Mouse (Mus musculus) cerebellum, postnatal 25 days (tissue): ENCODE measurements around the gene Grin3a.
A peak's percentile ranks its signal among the peaks of the same experiment; 100 is the strongest.
"Not testable (repeated sequence)": the region's sequence is repeated elsewhere in the genome, so short reads cannot be mapped to it uniquely, and the experiment has no call there.

ENCODE experiments used
- DNase-seq, 2 experiments: peaks; one replicate each; pipeline ENCODE4 v3.0.0; 2021; ENCODE audit warnings: mixed read lengths in 2 of 2

The Grin3a gene

GRCm38 (mm10) chr4:49680171-49680875 is 165.2 kb downstream of the Grin3a start:
- no peak for DNase-seq

- no peak for DNase-seq
These were observed 168.8 kb downstream of the Grin3a start for GRCm38 (mm10) chr4:49676790-49677189.

- no peak for DNase-seq
These were observed 169.5 kb downstream of the Grin3a start for GRCm38 (mm10) chr4:49676071-49676470.

- no peak for DNase-seq
These were observed 180.7 kb downstream of the Grin3a start for GRCm38 (mm10) chr4:49664850-49665249.

GRCm38 (mm10) chr4:49662231-49662630 is 183.3 kb downstream of the Grin3a start:
- no peak for DNase-seq

GRCm38 (mm10) chr4:49661664-49662063 is 183.9 kb downstream of the Grin3a start:
- no peak for DNase-seq

- DNase-seq = no peak
These were observed 186.1 kb downstream of the Grin3a start for GRCm38 (mm10) chr4:49659421-49659820.

GRCm38 (mm10) chr4:49639913-49640312 is 205.6 kb downstream of the Grin3a start:
- no peak for DNase-seq

GRCm38 (mm10) chr4:49637821-49638220 is 207.7 kb downstream of the Grin3a start:
- peak in 1 of 2 experiments; percentile 51 for DNase-seq

GRCm38 (mm10) chr4:49632139-49632481 is 213.4 kb downstream of the Grin3a start:
- no peak for DNase-seq

- peak; percentile 95 to 97 for DNase-seq
These were observed 214.0 kb downstream of the Grin3a start, which contains the start of gene Rnf20 for GRCm38 (mm10) chr4:49631319-49632138. Rnf20 (plus strand) TSS chr4:49632006.

GRCm38 (mm10) chr4:49628941-49629340 is 216.6 kb downstream of the Grin3a start:
- DNase-seq = no peak

GRCm38 (mm10) chr4:49626973-49627372 is 218.6 kb downstream of the Grin3a start:
- DNase-seq = peak; percentile 74 to 84

GRCm38 (mm10) chr4:49624969-49625368 is 220.6 kb downstream of the Grin3a start:
- not testable (repeated sequence) for DNase-seq

- DNase-seq = no peak
These were observed 221.6 kb downstream of the Grin3a start for GRCm38 (mm10) chr4:49623916-49624315.

GRCm38 (mm10) chr4:49622272-49622671 is 223.3 kb downstream of the Grin3a start:
- no peak for DNase-seq

- not testable (repeated sequence) for DNase-seq
These were observed 225.7 kb downstream of the Grin3a start for GRCm38 (mm10) chr4:49619861-49620260.

GRCm38 (mm10) chr4:49616924-49617323 is 228.6 kb downstream of the Grin3a start:
- DNase-seq = no peak
